Mouse (Mus musculus) left cerebral cortex, adult 11 months (tissue): ENCODE measurements around the gene Esr2.
"Not testable (repeated sequence)": the region's sequence is repeated elsewhere in the genome, so short reads cannot be mapped to it uniquely, and the experiment has no call there.

Source experiments
- DNase-seq: peaks from one replicate; pipeline ENCODE4 v3.0.0; 2022; ENCODE audit warnings: low spot score

The Esr2 gene

DNA sequence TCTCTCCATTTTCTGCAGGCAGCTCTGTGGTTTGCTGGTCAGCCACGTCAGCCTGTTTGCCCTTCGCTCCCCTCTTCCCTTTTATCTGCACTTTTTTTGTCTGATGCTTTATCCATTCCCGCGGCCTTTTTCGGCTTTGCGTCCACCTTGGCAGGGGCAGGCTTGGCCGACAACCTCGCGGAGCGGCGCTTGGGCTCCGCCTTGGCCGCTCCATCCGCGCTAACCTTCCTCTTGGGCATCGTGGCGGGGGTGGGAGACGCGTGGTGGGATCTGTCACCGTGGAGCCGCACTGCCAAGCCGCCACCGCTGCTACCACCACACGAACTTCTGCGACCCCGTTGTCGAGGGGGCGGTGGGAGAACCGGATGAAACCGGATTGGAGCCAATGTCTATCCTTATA is 24.7 kb downstream of the Esr2 start:
- DNase-seq: not testable (repeated sequence)

DNA sequence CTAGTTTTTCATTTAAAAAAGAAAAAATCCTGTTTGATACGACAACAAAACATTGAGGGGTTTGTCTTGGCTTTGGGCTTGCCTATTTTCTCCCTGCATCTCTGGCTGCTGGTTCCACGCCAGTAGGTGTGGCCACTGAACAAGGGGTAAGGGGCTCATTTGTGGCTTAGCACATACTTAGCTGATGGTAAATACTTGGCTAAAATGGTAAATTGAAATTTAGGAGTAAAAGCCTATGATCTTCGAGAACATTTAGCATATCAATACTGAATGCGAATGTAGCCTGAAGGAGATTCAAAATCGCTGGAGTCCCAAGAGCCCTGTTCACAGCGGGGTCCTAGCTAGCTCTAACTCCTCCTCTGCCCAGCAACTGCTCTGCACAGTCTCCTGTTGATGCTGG is 40.4 kb downstream of the Esr2 start:
- DNase-seq: no peak

DNA sequence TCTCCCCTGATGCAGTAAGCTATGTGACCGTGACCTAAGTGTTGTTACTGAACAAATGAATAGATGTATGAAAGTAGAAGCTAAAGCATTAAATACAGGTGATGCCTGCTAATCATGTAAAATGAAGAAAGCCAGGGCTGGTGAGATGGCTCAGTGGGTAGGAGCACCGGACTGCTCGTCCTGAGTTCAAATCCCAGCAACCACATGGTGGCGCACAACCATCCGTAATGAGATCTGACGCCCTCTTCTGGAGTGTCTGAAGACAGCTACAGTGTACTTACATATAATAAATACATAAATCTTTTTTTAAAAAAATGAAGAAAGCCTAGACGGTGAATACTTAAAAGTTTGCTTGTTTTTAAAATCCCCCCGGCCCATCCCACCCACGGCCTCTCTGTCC is 44.0 kb downstream of the Esr2 start:
- not testable (repeated sequence) for DNase-seq

DNA sequence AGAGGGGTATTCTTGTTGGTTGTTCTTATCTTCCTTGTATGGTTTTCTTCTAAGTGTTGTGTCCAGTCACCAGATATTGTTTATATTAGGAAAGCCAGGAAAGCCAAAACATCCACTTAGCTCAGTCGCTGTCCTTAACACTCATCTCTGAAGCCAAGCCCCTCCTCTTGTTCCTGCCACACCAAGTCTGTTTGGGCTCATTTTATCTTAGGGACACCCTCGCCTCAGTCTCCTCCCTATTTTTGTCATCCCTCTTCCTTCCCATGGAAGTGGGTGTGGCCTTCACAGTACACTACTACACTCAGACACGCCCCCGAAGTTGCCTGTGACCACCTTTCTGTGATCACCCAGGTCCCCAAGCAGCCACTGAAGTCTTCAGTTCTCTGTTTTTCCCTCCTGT is 44.5 kb downstream of the Esr2 start:
- no peak for DNase-seq

DNA sequence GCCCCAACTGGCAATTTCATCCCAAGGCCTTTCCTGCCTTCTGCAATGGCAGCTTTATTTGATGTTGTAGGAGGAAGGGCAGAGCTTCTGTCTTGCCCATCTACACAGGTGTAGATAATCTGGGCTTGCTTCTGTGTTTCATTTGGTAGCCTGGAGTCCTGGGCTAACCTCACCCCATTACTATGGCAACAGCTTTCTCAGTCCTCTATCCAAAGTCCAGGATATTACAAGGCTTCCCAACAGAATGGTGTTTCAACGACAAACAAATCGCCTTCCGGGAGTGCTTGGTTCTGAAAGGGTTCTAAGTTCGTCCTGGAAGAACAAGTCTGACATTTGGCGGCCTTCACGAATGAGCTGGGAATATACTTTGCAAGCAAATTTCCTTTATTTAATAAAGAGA is 46.2 kb downstream of the Esr2 start:
- no peak for DNase-seq

DNA sequence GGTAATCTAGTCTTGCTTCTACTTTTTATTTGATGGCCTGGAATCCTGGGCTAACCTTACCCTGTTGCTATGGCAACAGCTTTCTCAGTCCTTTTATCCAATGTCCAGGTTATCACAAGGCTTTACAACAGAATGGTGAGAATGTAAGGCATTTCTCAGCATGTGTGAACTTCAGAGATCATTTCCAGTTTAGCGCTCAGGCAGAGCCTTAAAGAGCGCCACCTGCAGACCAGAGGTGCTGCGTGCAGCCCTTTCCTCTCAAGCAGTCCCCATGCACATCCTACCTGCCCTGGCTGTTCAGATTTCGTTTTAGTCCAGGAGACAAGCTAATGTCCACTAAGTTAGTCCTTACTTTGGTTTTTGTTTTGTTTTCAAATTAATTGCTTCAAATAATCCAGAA is 46.8 kb downstream of the Esr2 start:
- no peak for DNase-seq

DNA sequence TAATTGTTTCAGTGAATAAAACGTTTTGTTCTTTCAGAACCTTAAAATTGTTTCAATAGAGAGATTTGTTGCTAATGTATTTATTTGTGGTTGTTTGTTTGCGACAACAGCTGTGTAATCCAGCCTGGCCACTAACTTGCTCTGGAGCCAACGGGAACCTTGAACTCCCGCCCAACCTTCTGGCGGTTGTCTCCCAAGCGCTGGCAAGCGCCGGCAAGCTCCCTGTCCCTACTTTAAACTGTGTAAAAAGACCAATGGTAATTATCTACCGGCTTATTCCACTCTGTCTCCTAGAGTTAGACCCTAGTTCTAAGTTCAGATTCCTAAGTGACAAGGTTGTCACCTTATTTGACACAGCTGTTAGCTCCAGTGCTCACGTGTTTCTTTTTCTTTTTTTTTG is 48.2 kb downstream of the Esr2 start:
- DNase-seq: no peak

DNA sequence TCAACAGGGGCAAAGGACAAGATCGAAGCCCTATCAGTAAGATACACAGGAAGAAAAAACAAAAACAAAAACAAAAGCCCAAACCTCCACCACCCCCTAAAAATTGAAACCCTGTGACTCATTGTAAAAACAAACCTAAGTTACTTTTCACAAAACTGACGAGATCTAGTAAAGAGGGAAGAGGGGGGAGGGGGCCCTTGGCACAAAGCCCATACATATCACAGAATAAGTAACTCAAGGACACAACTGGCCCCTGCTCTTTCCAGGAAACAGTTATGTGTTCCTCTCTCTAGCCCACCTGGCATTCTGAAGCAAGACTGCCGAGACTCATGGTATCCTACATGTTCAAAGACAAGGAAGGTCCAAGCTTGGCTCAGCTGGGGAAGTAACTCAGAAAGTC is 48.8 kb downstream of the Esr2 start:
- DNase-seq: no peak

DNA sequence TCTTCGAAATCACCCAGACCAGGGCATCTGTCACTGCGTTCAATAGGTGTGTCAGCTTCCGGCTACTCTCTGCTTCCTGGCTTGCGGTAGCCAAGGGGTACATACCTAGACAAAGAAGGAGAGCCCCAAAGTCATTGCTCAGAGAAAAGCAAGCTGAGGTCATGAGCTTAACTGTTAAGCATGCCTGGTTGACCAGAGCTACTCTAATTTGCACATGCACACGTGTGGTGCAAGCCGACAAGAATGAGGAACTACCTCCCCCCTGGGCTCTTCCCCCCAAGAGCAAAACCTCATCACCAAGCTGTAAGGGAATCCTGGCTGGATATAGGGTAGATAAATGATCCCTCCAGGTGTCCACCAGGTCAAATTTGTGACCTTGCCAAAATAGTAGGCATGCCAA is 53.8 kb downstream of the Esr2 start:
- DNase-seq: no peak

DNA sequence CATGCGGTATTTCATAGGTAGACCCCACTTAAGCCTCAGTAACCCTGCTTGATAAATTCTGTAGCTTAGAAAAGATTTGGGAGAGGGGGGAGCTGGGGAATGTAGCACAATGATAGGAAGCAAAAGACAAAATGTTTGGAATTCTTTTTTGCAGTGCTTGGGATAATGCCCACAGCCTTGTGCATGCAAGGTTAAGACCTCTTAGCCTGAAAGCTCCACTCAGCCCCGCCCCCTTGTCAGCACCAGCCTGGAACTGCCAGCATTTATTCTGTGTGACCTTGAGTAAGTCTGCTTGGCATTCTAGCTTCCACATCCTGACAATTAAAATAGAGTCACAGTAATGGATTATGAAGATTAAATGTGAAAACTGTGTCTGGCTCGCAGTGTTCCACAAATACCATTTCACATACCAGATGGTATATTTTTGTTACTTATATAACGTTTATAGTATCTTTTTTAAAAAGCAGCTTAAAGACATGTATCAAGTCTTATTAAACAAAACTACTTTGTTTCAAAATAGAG is 59.4 kb downstream of the Esr2 start:
- no peak for DNase-seq

DNA sequence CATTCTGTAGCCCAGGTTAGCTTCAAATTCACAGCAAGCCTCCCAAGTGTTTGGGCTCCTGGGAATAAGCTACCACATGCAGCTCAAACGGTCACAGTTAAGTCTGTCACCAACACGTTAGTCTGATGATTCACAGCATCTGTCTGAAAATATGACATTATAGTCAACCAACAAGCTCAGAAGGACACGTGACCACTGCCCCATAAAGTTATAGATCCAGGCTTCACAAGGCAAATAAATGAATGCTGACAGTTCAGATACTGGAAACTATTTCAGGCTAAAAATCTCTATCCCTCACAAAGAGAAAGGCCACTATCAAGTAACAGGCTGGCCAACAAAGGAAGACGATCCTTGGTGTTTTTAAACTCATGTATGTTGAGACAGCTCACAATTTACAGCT is 60.5 kb downstream of the Esr2 start:
- no peak for DNase-seq

DNA sequence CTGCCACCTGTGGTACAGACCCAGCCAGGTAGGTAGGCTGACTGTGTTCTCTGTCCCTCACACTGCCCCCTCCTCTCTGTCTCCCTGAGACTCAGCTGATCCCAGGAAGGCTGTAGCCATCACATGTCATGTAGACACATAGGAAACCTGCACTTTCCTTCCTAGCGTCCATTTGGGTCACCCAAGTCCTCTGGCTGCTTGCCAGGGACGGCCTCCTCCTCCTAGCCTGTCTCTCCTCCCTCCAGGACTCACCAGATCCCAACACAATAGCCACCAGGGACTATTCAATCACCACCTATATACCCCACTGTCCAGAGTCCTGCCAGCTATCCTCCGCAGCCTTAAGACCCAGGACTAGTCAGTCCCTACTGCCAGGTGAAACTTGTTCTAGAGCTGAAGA is 66.0 kb downstream of the Esr2 start:
- DNase-seq: no peak

DNA sequence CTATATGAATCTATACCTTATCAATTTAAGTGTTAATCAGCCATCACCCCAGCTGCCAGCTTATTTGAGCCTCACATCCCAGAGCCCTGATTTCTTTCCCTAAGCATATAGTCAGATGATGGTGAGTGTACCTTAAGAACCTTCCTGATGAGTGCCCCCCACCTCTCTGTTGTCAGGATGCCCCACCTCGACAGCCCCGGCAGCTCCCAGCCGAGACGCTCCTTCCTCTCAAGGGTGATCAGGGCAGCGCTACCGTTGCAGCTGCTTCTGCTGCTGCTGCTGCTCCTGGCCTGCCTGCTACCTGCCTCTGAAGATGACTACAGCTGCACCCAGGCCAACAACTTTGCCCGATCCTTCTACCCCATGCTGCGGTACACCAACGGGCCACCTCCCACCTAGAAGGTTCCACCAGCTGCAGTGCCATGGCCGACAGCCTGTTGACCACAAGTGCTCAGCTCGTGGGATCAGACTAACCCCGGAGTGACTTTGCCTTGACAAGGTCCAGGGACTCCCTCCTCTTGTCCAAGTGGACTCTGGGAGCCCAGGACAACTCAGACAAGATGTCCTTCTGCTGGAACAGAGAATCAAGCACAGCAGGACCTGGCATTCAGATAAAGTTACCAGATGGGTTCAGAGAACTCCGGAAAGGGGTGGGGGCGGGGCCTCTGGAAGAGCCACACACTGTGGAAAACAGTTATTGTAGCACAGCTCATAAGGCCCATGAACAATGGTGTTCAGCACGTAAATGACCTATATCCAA is 67.2 kb downstream of the Esr2 start:
- DNase-seq: no peak

DNA sequence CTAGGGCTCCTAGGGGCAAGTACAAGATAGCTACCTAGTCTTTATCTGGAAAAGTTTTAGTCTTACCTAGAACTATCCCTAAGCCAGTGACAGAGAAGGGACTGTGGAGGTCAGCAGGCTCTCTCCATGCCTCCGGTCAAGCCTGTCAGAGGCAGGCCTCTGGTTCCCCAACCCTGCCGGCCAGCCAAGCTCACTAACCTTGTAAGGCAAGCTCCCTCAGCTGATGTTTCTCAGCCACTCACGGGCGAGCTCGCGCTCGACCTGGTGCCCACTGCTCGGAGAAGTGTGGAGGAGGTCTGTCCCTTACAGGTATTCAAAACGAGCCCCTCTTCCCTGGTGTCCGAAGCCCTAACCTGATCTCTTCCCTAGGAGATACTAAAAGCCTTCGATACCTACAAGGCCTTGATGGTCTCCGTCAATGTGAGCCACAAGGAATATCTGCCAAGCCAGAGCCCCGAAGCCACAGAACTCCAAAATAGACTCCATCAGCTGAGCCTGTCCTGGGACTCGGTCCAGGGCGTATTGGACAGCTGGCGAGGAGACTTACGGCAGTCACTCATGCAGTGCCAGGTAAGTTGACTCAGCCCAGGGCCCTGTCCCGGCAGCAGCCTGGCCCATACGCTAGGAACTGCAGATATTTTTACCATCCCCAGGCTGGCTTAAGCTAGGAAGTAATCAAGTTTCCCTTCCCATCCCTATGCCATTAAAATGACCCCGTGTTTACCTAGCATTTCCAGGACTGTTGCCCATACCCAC is 72.3 kb downstream of the Esr2 start:
- no peak for DNase-seq

DNA sequence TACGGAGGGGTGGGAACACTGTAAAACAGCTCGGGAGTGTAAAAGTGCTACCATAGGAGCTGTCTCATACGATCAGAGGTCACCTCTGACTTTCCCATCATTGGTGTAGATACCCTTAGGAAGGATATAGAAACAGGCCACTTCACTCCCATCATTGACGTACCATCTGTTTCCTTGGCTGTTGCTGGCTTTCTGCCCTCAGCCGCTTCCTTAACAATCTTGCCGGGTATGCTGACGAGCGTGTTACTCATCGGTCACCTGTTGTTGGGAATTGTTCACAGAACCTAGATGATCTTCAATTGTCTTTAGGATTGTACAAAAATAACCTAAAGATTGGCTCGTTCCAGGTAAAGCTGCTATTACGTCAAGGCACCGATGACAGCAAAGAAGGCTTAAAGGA is 74.4 kb downstream of the Esr2 start:
- DNase-seq: no peak

DNA sequence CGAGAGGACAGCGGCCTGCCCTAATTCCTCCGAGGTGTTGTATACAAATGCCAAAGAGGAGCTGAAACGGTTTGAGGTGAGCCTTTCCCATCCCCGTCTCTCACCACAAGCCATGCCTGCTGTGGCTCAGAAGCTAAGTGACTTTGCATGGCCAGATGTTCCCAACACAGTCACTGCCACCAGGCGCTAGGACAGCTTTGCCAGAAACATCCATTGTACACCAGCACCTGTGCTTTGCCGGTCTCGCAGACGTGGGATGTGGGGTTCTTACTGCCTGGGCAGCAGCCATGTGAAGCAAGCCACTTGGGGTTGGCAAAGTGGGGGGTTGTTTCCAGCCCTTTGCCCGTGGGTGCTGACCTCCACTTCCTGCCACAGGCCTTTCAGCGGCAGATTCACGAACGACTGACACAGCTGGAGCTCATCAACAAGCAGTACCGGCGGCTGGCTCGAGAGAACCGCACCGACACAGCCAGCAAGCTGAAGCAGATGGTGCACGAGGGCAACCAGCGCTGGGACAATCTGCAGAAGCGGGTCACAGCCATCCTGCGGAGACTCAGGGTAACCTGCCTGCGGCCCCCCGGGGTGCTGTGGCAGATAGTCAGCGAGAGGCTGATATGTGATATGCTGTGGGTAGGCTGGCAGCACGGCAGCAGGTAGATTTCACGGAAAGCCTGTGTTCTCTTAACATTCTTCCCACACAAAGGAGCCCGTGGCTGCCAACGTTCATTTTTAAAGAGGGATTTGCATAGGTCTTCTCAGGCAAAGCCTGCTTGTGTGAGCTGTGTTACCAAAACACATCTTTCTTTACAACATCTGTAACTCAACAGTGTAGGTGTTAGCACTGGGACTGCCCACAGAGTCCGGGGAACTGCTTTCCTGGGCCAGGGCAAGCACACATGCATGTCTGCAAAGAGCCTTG is 81.7 kb downstream of the Esr2 start:
- DNase-seq: no peak

DNA sequence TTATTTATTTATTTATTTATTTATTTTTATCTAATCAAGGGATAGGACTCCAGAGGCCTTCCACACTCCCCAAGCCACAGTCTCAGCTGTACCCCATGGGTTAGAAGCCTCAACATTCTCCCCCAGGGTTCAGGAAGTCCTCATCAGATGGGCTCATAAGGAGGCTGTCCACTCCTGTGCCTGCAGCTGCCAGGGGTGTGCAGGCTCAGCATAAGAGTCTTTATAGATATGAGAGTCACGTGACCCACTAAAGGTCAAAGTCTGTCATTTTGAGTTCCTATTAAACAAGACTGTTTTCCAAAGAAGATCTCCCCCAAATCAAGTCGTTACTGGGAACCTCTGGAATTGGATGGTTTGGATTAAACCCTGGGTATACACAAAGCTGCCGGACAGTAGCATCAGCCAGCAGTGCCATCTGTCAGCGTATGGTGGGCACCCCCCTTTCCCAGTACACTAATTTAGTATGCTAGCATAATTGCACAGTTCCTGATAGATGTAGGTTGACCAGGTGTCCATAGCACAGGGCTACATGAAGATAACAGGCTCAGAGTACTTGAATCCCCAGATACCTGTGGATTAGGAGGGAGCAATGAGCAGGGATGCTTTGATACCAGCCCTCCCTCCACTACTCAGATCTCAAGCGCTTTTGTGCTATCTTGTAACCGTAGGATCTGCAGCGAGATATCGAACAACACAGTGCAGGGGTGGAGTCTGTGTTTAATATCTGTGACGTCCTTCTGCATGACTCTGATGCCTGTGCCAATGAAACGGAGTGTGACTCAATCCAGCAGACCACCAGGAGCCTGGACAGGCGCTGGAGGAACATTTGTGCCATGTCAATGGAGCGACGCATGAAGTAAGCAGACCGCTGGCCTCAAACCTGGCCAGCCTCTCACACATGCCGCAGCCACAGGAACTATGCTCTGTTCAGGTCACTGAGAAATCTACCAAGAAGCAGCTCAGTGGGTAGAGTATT is 83.2 kb downstream of the Esr2 start:
- DNase-seq: no peak

DNA sequence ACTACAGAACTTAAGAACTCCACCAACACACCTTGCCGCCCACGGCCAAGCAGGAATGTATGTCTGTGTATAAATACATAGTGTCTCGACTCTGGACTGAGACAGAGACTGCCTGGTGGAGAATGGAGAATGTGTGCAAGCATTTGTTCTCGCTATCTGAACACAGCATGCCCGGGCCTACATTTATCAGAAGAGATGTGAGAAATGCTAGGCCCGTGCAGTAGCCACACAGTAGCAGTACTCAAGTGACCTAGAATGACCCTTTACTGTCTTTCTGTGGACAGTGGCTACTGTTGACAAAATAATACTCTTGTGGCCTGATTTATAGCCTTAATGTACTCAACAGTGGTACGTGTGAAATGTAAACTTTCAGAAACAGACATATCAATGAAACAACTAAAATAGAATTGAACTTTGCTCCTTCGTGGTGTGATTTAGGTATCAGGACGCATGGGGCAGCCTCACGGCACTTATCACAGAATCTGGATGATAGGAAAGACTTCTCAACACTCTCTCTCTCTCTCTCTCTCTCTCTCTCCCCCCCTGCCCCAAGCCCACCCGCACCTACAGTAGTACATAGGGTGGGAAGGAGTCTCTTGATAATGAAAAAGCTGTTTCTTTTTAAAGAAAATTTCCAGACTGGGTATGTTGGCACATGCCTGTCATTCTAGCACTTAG is 84.1 kb downstream of the Esr2 start:
- DNase-seq: no peak

DNA sequence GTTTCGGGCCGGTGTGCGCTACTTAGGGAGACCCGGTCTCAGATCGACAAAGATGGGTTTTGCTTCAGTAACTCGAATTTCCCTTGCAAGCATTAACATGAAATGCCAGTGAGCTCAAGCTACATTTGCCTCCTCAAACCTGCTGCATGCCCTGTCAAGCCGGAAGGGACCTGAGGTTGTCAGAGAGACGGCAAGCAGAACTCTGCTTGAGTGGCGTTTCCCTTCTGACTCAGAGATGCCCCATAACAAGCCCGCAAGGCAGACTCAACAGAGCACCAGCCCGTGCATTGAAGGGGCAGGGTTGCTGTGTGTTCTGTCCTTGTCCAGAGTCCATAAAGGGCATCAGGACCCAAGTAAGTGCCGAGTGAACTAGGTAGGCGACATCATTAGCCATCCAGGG is 90.0 kb downstream of the Esr2 start:
- DNase-seq: no peak
